Mouse (Mus musculus): ENCODE data around the gene Zfp1.

DNA sequence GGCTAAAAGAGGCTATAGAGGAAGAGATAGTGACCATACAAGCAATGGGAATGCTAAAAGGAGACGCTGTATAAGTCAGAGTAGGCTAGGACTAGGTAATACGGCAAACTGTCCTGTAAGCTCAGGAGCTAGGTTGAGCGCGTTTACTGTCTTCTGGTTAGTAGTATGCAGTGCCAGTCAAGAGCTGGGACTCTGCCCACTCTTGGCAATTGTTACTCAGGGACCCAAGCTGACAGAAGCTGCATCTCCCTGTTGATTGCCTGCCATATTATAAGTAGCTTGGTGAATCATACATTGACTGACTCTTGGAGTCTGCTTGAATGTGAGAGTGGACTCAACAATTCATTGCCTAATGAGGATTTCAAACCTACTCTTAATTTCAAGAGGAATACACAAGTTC, 41.2 kb upstream of the Zfp1 start:
- TF ChIP-seq GATA1 (IDR thresholded peaks at IDR 0.05; ENCODE audit: borderline replicate concordance, low read length) (no peak), TAL1 (conservative IDR thresholded peaks at IDR 0.05; ENCODE audit: low read depth, low read length) (no peak), CTCF (IDR thresholded peaks at IDR 0.05; ENCODE audit: low read depth, low read length) (no peak), POLR2AphosphoS5 (IDR thresholded peaks at IDR 0.05; ENCODE audit: insufficient replicate concordance, low read depth, low read length) (no peak), GATA2 (IDR thresholded peaks at IDR 0.05; ENCODE audit: borderline replicate concordance, low read depth, low read length) (no peak)
